Mouse (Mus musculus): ENCODE data around the gene 1110008P14Rik. TPM values are rescaled to one million over a fixed set of nuclear protein-coding genes. Genes with fewer than 3 reads are reported as not detected.
A peak's percentile ranks its signal among the peaks of the same experiment; 100 is the strongest.

The 1110008P14Rik gene
- 36.2 and 40.6 TPM in 2 replicates for polyA plus RNA-seq (2016; fragmentation: Nextera tagmentation; extraction: Ambion mirVana)

GRCm38 (mm10) chr2:32381775-32382223 lies at the start of gene 1110008P14Rik:
Gene 1110008P14Rik, minus strand, starts transcription at chr2:32381938.
- no peaks in the 10 kb centered on the region for H3K9me3 ChIP-seq (replicated peaks)
- H3K27ac ChIP-seq: peak within 1 kb of the TSS; percentile 69
- peaks cover 26% of the 10 kb centered on the region for H3K4me1 ChIP-seq
- WGBS (ENCODE audit: insufficient replicate concordance): 4% methylated on average over 46 of the region's 47 CpGs
- H3K36me3 ChIP-seq: peaks cover 29% of the 10 kb centered on the region
- ATAC-seq: peak; percentile 92
- H3K9ac ChIP-seq: peak within 1 kb of the TSS; percentile 80
- H3K4me2 ChIP-seq: peak within 1 kb of the TSS; percentile 89
- H3K27me3 ChIP-seq (replicated peaks): peaks cover 51% of the 10 kb centered on the region
- H3K4me3 ChIP-seq: peak within 1 kb of the TSS; percentile 68

GRCm38 (mm10) chr2:32430701-32431676 lies 49.3 kb upstream of the 1110008P14Rik start:
- 51% methylated on average over 18 of the region's 18 CpGs for WGBS (ENCODE audit: insufficient replicate concordance)
- no peak for ATAC-seq
- H3K36me3 ChIP-seq: 0 out of 2 replicates have a peak, but pooled peaks cover 2% of the 10 kb centered on the region
- H3K4me2 ChIP-seq: peak overlapping the region; percentile 32
- peaks cover 50% of the 10 kb centered on the region for H3K4me1 ChIP-seq
- peak overlapping the region; percentile 18 for H3K4me3 ChIP-seq
- H3K9ac ChIP-seq: no peak overlapping the region; the same call in 1 of the 2 replicates
- peak overlapping the region; percentile 33; the same call in 1 of the 2 replicates for H3K27ac ChIP-seq
- H3K9me3 ChIP-seq (replicated peaks): no peaks in the 10 kb centered on the region
- no peaks in the 10 kb centered on the region for H3K27me3 ChIP-seq (replicated peaks)

- H3K36me3 ChIP-seq: 0 out of 2 replicates have a peak, but pooled peaks cover 2% of the 10 kb centered on the region
- no peaks in the 10 kb centered on the region for H3K27me3 ChIP-seq (replicated peaks)
- 0 out of 2 replicates have a peak overlapping the region, but pooled peaks have one; percentile 4 for H3K4me2 ChIP-seq
- no peak overlapping the region for H3K4me3 ChIP-seq
- no peak overlapping the region for H3K9ac ChIP-seq
- no peak overlapping the region for H3K27ac ChIP-seq
- 47% methylated on average over 4 of the region's 4 CpGs for WGBS (ENCODE audit: insufficient replicate concordance)
- peaks cover 66% of the 10 kb centered on the region for H3K4me1 ChIP-seq
- no peaks in the 10 kb centered on the region for H3K9me3 ChIP-seq (replicated peaks)
- 0 out of 2 replicates have a peak, but pooled peaks have one; percentile 30 for ATAC-seq
These were observed 47.6 kb upstream of the 1110008P14Rik start for GRCm38 (mm10) chr2:32429215-32429891.

- WGBS (ENCODE audit: insufficient replicate concordance): 60% methylated on average over 8 of the region's 8 CpGs
- Histone ChIP-seq H3K9ac (no peak overlapping the region), H3K27ac (no peak overlapping the region), H3K4me3 (no peak overlapping the region), H3K4me2 (peak overlapping the region; percentile 4; the same call in 1 of the 2 replicates), H3K36me3 (0 out of 2 replicates have a peak, but pooled peaks cover 2% of the 10 kb centered on the region), H3K4me1 (peaks cover 72% of the 10 kb centered on the region), H3K9me3 (replicated peaks) (no peaks in the 10 kb centered on the region), H3K27me3 (replicated peaks) (no peaks in the 10 kb centered on the region)
- peak; percentile 23; the same call in 1 of the 2 replicates for ATAC-seq
These were observed 46.6 kb upstream of the 1110008P14Rik start for GRCm38 (mm10) chr2:32428262-32428722.

- Histone ChIP-seq H3K4me3 (no peak overlapping the region), H3K9ac (no peak overlapping the region), H3K27ac (no peak overlapping the region), H3K27me3 (replicated peaks) (no peaks in the 10 kb centered on the region), H3K4me2 (no peak overlapping the region), H3K9me3 (replicated peaks) (no peaks in the 10 kb centered on the region), H3K4me1 (peaks cover 72% of the 10 kb centered on the region), H3K36me3 (0 out of 2 replicates have a peak, but pooled peaks cover 2% of the 10 kb centered on the region)
- WGBS (ENCODE audit: insufficient replicate concordance): 75% methylated on average over 5 of the region's 5 CpGs
- ATAC-seq: no peak
These were observed 46.0 kb upstream of the 1110008P14Rik start for GRCm38 (mm10) chr2:32427720-32428119.

- no peak overlapping the region for H3K4me2 ChIP-seq
- H3K4me3 ChIP-seq: no peak overlapping the region
- ATAC-seq: no peak
- no peaks in the 10 kb centered on the region for H3K9me3 ChIP-seq (replicated peaks)
- 86% methylated on average over 1 of the region's 1 CpGs for WGBS (ENCODE audit: insufficient replicate concordance)
- H3K27ac ChIP-seq: no peak overlapping the region
- H3K27me3 ChIP-seq (replicated peaks): no peaks in the 10 kb centered on the region
- peaks cover 82% of the 10 kb centered on the region for H3K4me1 ChIP-seq
- H3K36me3 ChIP-seq: peaks cover 4% of the 10 kb centered on the region; the same call in 1 of the 2 replicates
- H3K9ac ChIP-seq: no peak overlapping the region
These were observed 44.4 kb upstream of the 1110008P14Rik start for GRCm38 (mm10) chr2:32426141-32426540.

- peak overlapping the region; percentile 74 for H3K27ac ChIP-seq
- H3K27me3 ChIP-seq (replicated peaks): no peaks in the 10 kb centered on the region
- no peak overlapping the region for H3K4me3 ChIP-seq
- WGBS (ENCODE audit: insufficient replicate concordance): 81% methylated on average over 5 of the region's 5 CpGs
- peaks cover 82% of the 10 kb centered on the region for H3K4me1 ChIP-seq
- ATAC-seq: no peak
- H3K9ac ChIP-seq: no peak overlapping the region
- H3K4me2 ChIP-seq: no peak overlapping the region
- H3K36me3 ChIP-seq: peaks cover 10% of the 10 kb centered on the region
- no peaks in the 10 kb centered on the region for H3K9me3 ChIP-seq (replicated peaks)
These were observed 43.8 kb upstream of the 1110008P14Rik start for GRCm38 (mm10) chr2:32425568-32425967.

GRCm38 (mm10) chr2:32424796-32425195 lies 43.1 kb upstream of the 1110008P14Rik start:
- peak overlapping the region; percentile 74 for H3K27ac ChIP-seq
- H3K27me3 ChIP-seq (replicated peaks): no peaks in the 10 kb centered on the region
- peaks cover 17% of the 10 kb centered on the region for H3K36me3 ChIP-seq
- no peak for ATAC-seq
- peaks cover 79% of the 10 kb centered on the region for H3K4me1 ChIP-seq
- no peaks in the 10 kb centered on the region for H3K9me3 ChIP-seq (replicated peaks)
- no peak overlapping the region for H3K9ac ChIP-seq
- WGBS (ENCODE audit: insufficient replicate concordance): 51% methylated on average over 3 of the region's 3 CpGs
- no peak overlapping the region for H3K4me2 ChIP-seq
- H3K4me3 ChIP-seq: no peak overlapping the region

GRCm38 (mm10) chr2:32423481-32424331 lies 42.0 kb upstream of the 1110008P14Rik start:
- peak overlapping the region; percentile 74 for H3K27ac ChIP-seq
- 16% methylated on average over 14 of the region's 14 CpGs for WGBS (ENCODE audit: insufficient replicate concordance)
- ATAC-seq: peak; percentile 85
- peak overlapping the region; percentile 44 for H3K4me3 ChIP-seq
- H3K4me2 ChIP-seq: peak overlapping the region; percentile 70
- peak overlapping the region; percentile 31; the same call in 1 of the 2 replicates for H3K9ac ChIP-seq
- H3K36me3 ChIP-seq: peaks cover 28% of the 10 kb centered on the region
- H3K9me3 ChIP-seq (replicated peaks): no peaks in the 10 kb centered on the region
- peaks cover 68% of the 10 kb centered on the region for H3K4me1 ChIP-seq
- no peaks in the 10 kb centered on the region for H3K27me3 ChIP-seq (replicated peaks)

- H3K27me3 ChIP-seq (replicated peaks): no peaks in the 10 kb centered on the region
- no peak overlapping the region for H3K4me2 ChIP-seq
- ATAC-seq: no peak
- H3K36me3 ChIP-seq: peaks cover 45% of the 10 kb centered on the region
- no peak overlapping the region for H3K4me3 ChIP-seq
- peaks cover 52% of the 10 kb centered on the region for H3K4me1 ChIP-seq
- H3K9ac ChIP-seq: no peak overlapping the region
- H3K9me3 ChIP-seq (replicated peaks): no peaks in the 10 kb centered on the region
- WGBS (ENCODE audit: insufficient replicate concordance): 85% methylated on average over 6 of the region's 6 CpGs
- H3K27ac ChIP-seq: no peak overlapping the region
These were observed 40.1 kb upstream of the 1110008P14Rik start for GRCm38 (mm10) chr2:32421851-32422251.

- no peak for ATAC-seq
- WGBS (ENCODE audit: insufficient replicate concordance): 76% methylated on average over 6 of the region's 6 CpGs
- H3K4me1 ChIP-seq: peaks cover 42% of the 10 kb centered on the region
- H3K4me3 ChIP-seq: no peak overlapping the region
- H3K27me3 ChIP-seq (replicated peaks): no peaks in the 10 kb centered on the region
- peaks cover 57% of the 10 kb centered on the region for H3K36me3 ChIP-seq
- no peak overlapping the region for H3K9ac ChIP-seq
- no peak overlapping the region for H3K27ac ChIP-seq
- no peak overlapping the region for H3K4me2 ChIP-seq
- H3K9me3 ChIP-seq (replicated peaks): no peaks in the 10 kb centered on the region
These were observed 38.9 kb upstream of the 1110008P14Rik start for GRCm38 (mm10) chr2:32420647-32421046.
